Mouse (Mus musculus): ENCODE results near the gene Tmem223. TPM values are rescaled to one million over a fixed set of nuclear protein-coding genes. Genes with fewer than 3 reads are reported as not detected.
A peak's percentile ranks its signal among the peaks of the same experiment; 100 is the strongest.

Gene Tmem223
- polyA plus RNA-seq, 1 experiment from 2014 or later = 173 TPM

- Histone ChIP-seq H3K4me2 (ENCODE audit: low read depth, low read length) (no peak overlapping the region), H3K4me1 (ENCODE audit: control insufficient read depth, insufficient read depth, low read length) (0 out of 2 replicates have a peak, but pooled peaks cover 6% of the 10 kb centered on the region), H3K27ac (replicated peaks; ENCODE audit: low read depth, low read length) (no peak overlapping the region), H3K36me3 (ENCODE audit: control insufficient read depth, insufficient read depth, low read length) (peaks cover 47% of the 10 kb centered on the region), H3K27me3 (replicated peaks; ENCODE audit: control insufficient read depth, insufficient read depth, low read length) (no peaks in the 10 kb centered on the region), H3K4me3 (ENCODE audit: low read depth, low read length) (no peak overlapping the region), H3K9me3 (ENCODE audit: control insufficient read depth, low read length) (no peaks in the 10 kb centered on the region), H3K9ac (ENCODE audit: low read depth, low read length) (no peak overlapping the region)
- WGBS = 92% methylated on average over 11 of the region's 11 CpGs
- ATAC-seq (ENCODE audit: low read depth) = no peak
- DNase-seq (ENCODE audit: low spot score) = no peak
Observed at GRCm38 (mm10) chr19:8803879-8804660, 33.3 kb downstream of the Tmem223 start.

DNA sequence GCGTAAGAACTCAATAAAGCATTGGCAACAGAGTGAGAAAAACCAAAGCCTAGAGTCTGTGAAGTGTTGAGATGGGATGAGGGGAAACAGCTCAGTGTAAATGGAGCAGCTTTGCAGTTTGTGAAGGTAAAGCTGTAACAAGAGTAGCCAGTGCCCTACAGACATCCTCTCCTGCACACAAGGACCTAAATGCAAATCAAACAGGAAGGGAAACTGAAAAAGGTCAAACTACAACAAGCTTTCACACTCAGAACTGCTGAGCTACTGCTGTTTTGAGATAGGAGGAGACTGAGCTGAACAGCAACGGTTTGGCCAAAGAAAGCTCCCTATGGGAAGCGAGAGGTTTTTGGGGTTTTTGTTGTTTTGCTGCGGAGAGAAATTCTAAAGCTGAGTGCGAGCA lies 36.0 kb downstream of the Tmem223 start:
- DNase-seq (ENCODE audit: low spot score) = no peak

GRCm38 (mm10) chr19:8815812-8816211 lies 45.0 kb downstream of the Tmem223 start:
- ATAC-seq (ENCODE audit: low read depth) (no peak), DNase-seq (ENCODE audit: low spot score) (no peak)
- H3K27ac ChIP-seq (replicated peaks; ENCODE audit: low read depth, low read length) = no peak overlapping the region
- no peak overlapping the region for H3K4me2 ChIP-seq (ENCODE audit: low read depth, low read length)
- peaks cover 60% of the 10 kb centered on the region for H3K36me3 ChIP-seq (ENCODE audit: control insufficient read depth, insufficient read depth, low read length)
- no peaks in the 10 kb centered on the region for H3K27me3 ChIP-seq (replicated peaks; ENCODE audit: control insufficient read depth, insufficient read depth, low read length)
- H3K4me1 ChIP-seq (ENCODE audit: control insufficient read depth, insufficient read depth, low read length) = peaks cover 14% of the 10 kb centered on the region
- WGBS = 76% methylated on average over 11 of the region's 11 CpGs
- H3K9me3 ChIP-seq (ENCODE audit: control insufficient read depth, low read length) = no peaks in the 10 kb centered on the region
- H3K9ac ChIP-seq (ENCODE audit: low read depth, low read length) = no peak overlapping the region
- no peak overlapping the region for H3K4me3 ChIP-seq (ENCODE audit: low read depth, low read length)

More for the DNA sequence above, 36.0 kb downstream of the Tmem223 start:
- ATAC-seq (ENCODE audit: low read depth) = no peak
- Histone ChIP-seq H3K4me3 (ENCODE audit: low read depth, low read length) (no peak overlapping the region), H3K27me3 (replicated peaks; ENCODE audit: control insufficient read depth, insufficient read depth, low read length) (no peaks in the 10 kb centered on the region), H3K4me2 (ENCODE audit: low read depth, low read length) (no peak overlapping the region), H3K36me3 (ENCODE audit: control insufficient read depth, insufficient read depth, low read length) (peaks cover 73% of the 10 kb centered on the region), H3K9me3 (ENCODE audit: control insufficient read depth, low read length) (no peaks in the 10 kb centered on the region), H3K4me1 (ENCODE audit: control insufficient read depth, insufficient read depth, low read length) (0 out of 2 replicates have a peak, but pooled peaks cover 3% of the 10 kb centered on the region), H3K9ac (ENCODE audit: low read depth, low read length) (no peak overlapping the region), H3K27ac (replicated peaks; ENCODE audit: low read depth, low read length) (no peak overlapping the region)
- WGBS = 97% methylated on average over 5 of the region's 5 CpGs

DNA sequence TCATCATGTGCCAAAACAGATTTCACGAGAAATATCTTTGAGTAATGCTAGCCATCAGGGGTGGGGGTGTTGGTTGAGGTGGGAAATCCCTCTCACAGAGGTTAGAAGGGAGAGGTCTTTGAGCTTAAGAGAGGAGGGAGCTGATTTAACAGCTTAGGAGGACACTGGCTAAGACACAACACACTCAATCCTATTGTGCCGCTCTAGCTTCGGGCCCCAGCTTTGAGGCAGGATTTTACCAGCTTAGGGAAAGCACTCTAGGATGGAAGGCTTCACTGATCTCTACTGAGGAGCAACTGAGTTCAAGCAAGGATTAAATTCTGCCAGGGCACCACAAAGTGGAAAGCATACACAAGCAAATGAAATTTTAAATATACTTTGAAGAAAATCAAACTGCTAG lies 46.2 kb downstream of the Tmem223 start:
- no peaks in the 10 kb centered on the region for H3K9me3 ChIP-seq (ENCODE audit: control insufficient read depth, low read length)
- H3K9ac ChIP-seq (ENCODE audit: low read depth, low read length) = peak overlapping the region; percentile 15; the same call in 1 of the 2 replicates
- DNase-seq (ENCODE audit: low spot score) (no peak), ATAC-seq (ENCODE audit: low read depth) (no peak)
- H3K27ac ChIP-seq (replicated peaks; ENCODE audit: low read depth, low read length) = no peak overlapping the region
- H3K27me3 ChIP-seq (replicated peaks; ENCODE audit: control insufficient read depth, insufficient read depth, low read length) = no peaks in the 10 kb centered on the region
- H3K4me1 ChIP-seq (ENCODE audit: control insufficient read depth, insufficient read depth, low read length) = peaks cover 18% of the 10 kb centered on the region
- WGBS = 72% methylated on average over 3 of the region's 3 CpGs
- H3K36me3 ChIP-seq (ENCODE audit: control insufficient read depth, insufficient read depth, low read length) = peaks cover 50% of the 10 kb centered on the region
- H3K4me3 ChIP-seq (ENCODE audit: low read depth, low read length) = peak overlapping the region; percentile 0; the same call in 1 of the 2 replicates
- H3K4me2 ChIP-seq (ENCODE audit: low read depth, low read length) = peak overlapping the region; percentile 92

DNA sequence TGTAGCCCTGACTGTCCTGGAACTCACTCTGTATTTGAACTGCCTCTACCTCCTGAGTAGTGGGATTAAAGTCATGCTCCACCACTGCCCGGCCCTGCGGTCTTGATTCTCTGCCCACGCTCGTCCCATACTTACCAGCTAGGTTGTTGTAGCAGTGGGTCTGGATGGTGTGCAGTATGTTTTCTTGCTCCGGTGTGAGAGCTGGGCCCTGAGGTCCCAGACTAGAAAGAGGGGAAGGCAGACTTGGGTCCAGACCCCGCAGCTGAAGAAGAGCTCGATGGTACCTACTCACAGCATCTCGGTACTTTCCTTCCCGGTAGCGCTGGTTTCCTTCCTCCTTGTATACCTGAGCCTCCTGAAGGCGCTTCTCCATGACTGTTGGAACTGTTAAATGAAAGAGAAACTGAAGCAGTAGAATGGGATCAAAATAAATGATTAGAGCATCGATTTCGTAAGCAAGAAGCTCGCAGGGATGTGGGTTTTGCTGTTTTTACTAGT lies 47.6 kb downstream of the Tmem223 start:
- whole genome bisulfite sequencing = 21% methylated on average over 14 of the region's 14 CpGs
- DNase-seq (ENCODE audit: low spot score) (no peak), ATAC-seq (ENCODE audit: low read depth) (no peak)
- no peaks in the 10 kb centered on the region for H3K9me3 ChIP-seq (ENCODE audit: control insufficient read depth, low read length)
- H3K27ac ChIP-seq (replicated peaks; ENCODE audit: low read depth, low read length) = peak overlapping the region; percentile 99
- H3K4me2 ChIP-seq (ENCODE audit: low read depth, low read length) = peak overlapping the region; percentile 92
- H3K36me3 ChIP-seq (ENCODE audit: control insufficient read depth, insufficient read depth, low read length) = peaks cover 44% of the 10 kb centered on the region
- H3K4me1 ChIP-seq (ENCODE audit: control insufficient read depth, insufficient read depth, low read length) = peaks cover 26% of the 10 kb centered on the region
- H3K9ac ChIP-seq (ENCODE audit: low read depth, low read length) = peak overlapping the region; percentile 96
- peak overlapping the region; percentile 97 for H3K4me3 ChIP-seq (ENCODE audit: low read depth, low read length)
- H3K27me3 ChIP-seq (replicated peaks; ENCODE audit: control insufficient read depth, insufficient read depth, low read length) = no peaks in the 10 kb centered on the region

- ATAC-seq (ENCODE audit: low read depth) = peak; percentile 93
- Histone ChIP-seq H3K27ac (replicated peaks; ENCODE audit: low read depth, low read length) (peak within 1 kb of the TSS; percentile 99), H3K4me3 (ENCODE audit: low read depth, low read length) (peak within 1 kb of the TSS; percentile 97), H3K4me1 (ENCODE audit: control insufficient read depth, insufficient read depth, low read length) (peaks cover 26% of the 10 kb centered on the region), H3K27me3 (replicated peaks; ENCODE audit: control insufficient read depth, insufficient read depth, low read length) (no peaks in the 10 kb centered on the region), H3K4me2 (ENCODE audit: low read depth, low read length) (peak within 1 kb of the TSS; percentile 92), H3K9me3 (ENCODE audit: control insufficient read depth, low read length) (no peaks in the 10 kb centered on the region), H3K9ac (ENCODE audit: low read depth, low read length) (peak within 1 kb of the TSS; percentile 96), H3K36me3 (ENCODE audit: control insufficient read depth, insufficient read depth, low read length) (peaks cover 44% of the 10 kb centered on the region)
- WGBS = under 1% methylated on average over 33 of the region's 33 CpGs
- peak; percentile 100 for DNase-seq (ENCODE audit: low spot score)
Observed at GRCm38 (mm10) chr19:8818801-8819595, 48.2 kb downstream of the Tmem223 start, which contains the start of gene Ttc9c. Gene Ttc9c (minus strand): TSS chr19:8819333.

- peaks cover 44% of the 10 kb centered on the region for H3K36me3 ChIP-seq (ENCODE audit: control insufficient read depth, insufficient read depth, low read length)
- H3K27me3 ChIP-seq (replicated peaks; ENCODE audit: control insufficient read depth, insufficient read depth, low read length) = no peaks in the 10 kb centered on the region
- under 1% methylated on average over 63 of the region's 83 CpGs for WGBS
- peaks cover 26% of the 10 kb centered on the region for H3K4me1 ChIP-seq (ENCODE audit: control insufficient read depth, insufficient read depth, low read length)
- ATAC-seq (ENCODE audit: low read depth) (peak; percentile 96), DNase-seq (ENCODE audit: low spot score) (peak; percentile 100)
- peak within 1 kb of the TSS; percentile 99 for H3K27ac ChIP-seq (replicated peaks; ENCODE audit: low read depth, low read length)
- H3K4me3 ChIP-seq (ENCODE audit: low read depth, low read length) = peak within 1 kb of the TSS; percentile 97
- peak within 1 kb of the TSS; percentile 92 for H3K4me2 ChIP-seq (ENCODE audit: low read depth, low read length)
- H3K9ac ChIP-seq (ENCODE audit: low read depth, low read length) = peak within 1 kb of the TSS; percentile 96
- no peaks in the 10 kb centered on the region for H3K9me3 ChIP-seq (ENCODE audit: control insufficient read depth, low read length)
Observed at GRCm38 (mm10) chr19:8819596-8820423, 49.0 kb downstream of the Tmem223 start, which contains the start of gene Hnrnpul2. Gene Hnrnpul2 (plus strand): TSS chr19:8820010.
